In the genomic region with DNA sequence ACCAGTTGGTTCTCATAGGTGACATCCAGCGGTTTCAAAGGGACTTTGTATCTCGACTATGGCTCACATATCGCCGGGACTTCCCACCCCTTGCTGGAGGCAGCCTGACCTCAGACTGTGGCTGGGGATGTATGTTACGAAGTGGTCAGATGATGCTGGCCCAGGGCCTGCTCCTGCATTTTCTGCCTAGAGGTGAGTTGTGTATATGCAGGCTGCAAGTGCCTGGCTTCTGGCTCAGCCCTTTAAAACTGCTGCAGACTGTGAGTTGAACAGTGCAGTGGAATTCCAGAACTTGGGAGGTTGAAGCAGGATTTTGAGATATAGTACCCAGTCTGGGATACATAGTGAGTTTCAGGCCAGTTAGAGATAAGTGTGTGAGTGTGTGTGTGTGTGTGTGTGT, we compare ENCODE assay signal across 12 mouse cellular contexts. TPM values are rescaled to one million over a fixed set of nuclear protein-coding genes. Genes with fewer than 3 reads are reported as not detected.
DNase-seq lines count a peak whose midpoint lies in the region; ATAC-seq and TF ChIP-seq lines count a peak whose summit lies in the region.
"Had no signal": no experiment of that assay in that cellular context is flagged by ENCODE, and none has a peak within 500 bp of the region (broad histone marks: within the 10 kb centered on the region; RNA-seq: fewer than 3 reads in every experiment).

No protein-coding gene starts in this region.

- WGBS in heart, embryonic 13.5 days, result 77% methylated on average over 5 of the region's 5 CpGs
- 92% methylated on average over 5 of the region's 5 CpGs for WGBS in midbrain, embryonic 12.5 days
- WGBS in midbrain, embryonic 11.5 days, result 94% methylated on average over 5 of the region's 5 CpGs
- WGBS in limb, embryonic 12.5 days, result 89% methylated on average over 5 of the region's 5 CpGs
- WGBS in stomach, postnatal 0 days, result 86% methylated on average over 5 of the region's 5 CpGs

- TF ChIP-seq CTCF in stomach, postnatal 0 days (IDR thresholded peaks at IDR 0.05; ENCODE audit: low read depth), result no peak

- intact Hi-C loops in heart, postnatal 10 days (cut with DNase I), result no loop called here

- H3K4me3 ChIP-seq in heart, embryonic 13.5 days, result peak overlapping the region; percentile 79
- peak overlapping the region; percentile 71; the same call in 1 of the 2 replicates for H3K4me3 ChIP-seq in midbrain, embryonic 12.5 days
- H3K4me3 ChIP-seq in midbrain, embryonic 11.5 days (ENCODE audit: low read depth, low read length), result no peak overlapping the region
- H3K4me3 ChIP-seq in limb, embryonic 12.5 days (replicated peaks), result no peak overlapping the region
- H3K4me3 ChIP-seq in stomach, postnatal 0 days (ENCODE audit: low read depth, low read length), result no peak overlapping the region

- no peak for DNase-seq in heart, postnatal 10 days
- no peak for DNase-seq in midbrain, embryonic 11.5 days (ENCODE audit: low spot score, missing footprints)
- no peak for DNase-seq in stomach, postnatal 0 days (ENCODE audit: low spot score)
- no peak for DNase-seq in layer of hippocampus, adult 11-12 months (ENCODE audit: low spot score)
- DNase-seq: gastrocnemius, postnatal 25 days had no signal

- H3K4me1 ChIP-seq in heart, embryonic 13.5 days, result peaks cover 31% of the 10 kb centered on the region
- peaks cover 19% of the 10 kb centered on the region for H3K4me1 ChIP-seq in midbrain, embryonic 12.5 days
- peaks cover 16% of the 10 kb centered on the region for H3K4me1 ChIP-seq in midbrain, embryonic 11.5 days (ENCODE audit: control insufficient read depth, insufficient read depth, low read length)
- peaks cover 20% of the 10 kb centered on the region for H3K4me1 ChIP-seq in limb, embryonic 12.5 days (replicated peaks)
- H3K4me1 ChIP-seq in stomach, postnatal 0 days (replicated peaks; ENCODE audit: control insufficient read depth, insufficient read depth), result peaks cover 4% of the 10 kb centered on the region; the same call in 1 of the 2 replicates

- H3K9me3 ChIP-seq in heart, embryonic 13.5 days, result no peaks in the 10 kb centered on the region
- H3K9me3 ChIP-seq in midbrain, embryonic 12.5 days, result no peaks in the 10 kb centered on the region
- H3K9me3 ChIP-seq in midbrain, embryonic 11.5 days (ENCODE audit: control insufficient read depth, low read length), result no peaks in the 10 kb centered on the region
- H3K9me3 ChIP-seq in limb, embryonic 12.5 days, result no peaks in the 10 kb centered on the region
- no peaks in the 10 kb centered on the region for H3K9me3 ChIP-seq in stomach, postnatal 0 days (ENCODE audit: control insufficient read depth, low read length)
- H3K9me3 ChIP-seq: embryonic facial prominence, embryonic 12.5 days; lung, embryonic 15.5 days had no signal

- ATAC-seq in heart, embryonic 13.5 days (ENCODE audit: extremely low read depth, insufficient number of reproducible peaks, low FRiP score, low TSS enrichment), result no peak
- no peak for ATAC-seq in midbrain, embryonic 12.5 days (ENCODE audit: low FRiP score, low read depth)
- no peak for ATAC-seq in midbrain, embryonic 11.5 days (ENCODE audit: low FRiP score)
- ATAC-seq in limb, embryonic 12.5 days (ENCODE audit: insufficient number of reproducible peaks, insufficient read depth, low FRiP score, low TSS enrichment, low read depth), result no peak
- ATAC-seq in stomach, postnatal 0 days (ENCODE audit: low FRiP score, low TSS enrichment), result no peak
- no peak for ATAC-seq in granulocyte monocyte progenitor cell, adult 5-6 weeks (replicated peaks; ENCODE audit: poor library complexity, severe bottlenecking)

- no peaks in the 10 kb centered on the region for H3K27me3 ChIP-seq in heart, embryonic 13.5 days (replicated peaks)
- no peaks in the 10 kb centered on the region for H3K27me3 ChIP-seq in midbrain, embryonic 12.5 days
- H3K27me3 ChIP-seq in midbrain, embryonic 11.5 days (ENCODE audit: control insufficient read depth, insufficient read depth, low read length), result no peaks in the 10 kb centered on the region
- H3K27me3 ChIP-seq in limb, embryonic 12.5 days, result no peaks in the 10 kb centered on the region
- no peaks in the 10 kb centered on the region for H3K27me3 ChIP-seq in stomach, postnatal 0 days (ENCODE audit: control insufficient read depth, insufficient read depth, low read length)
- H3K27me3 ChIP-seq: CH12.LX; embryonic facial prominence, embryonic 12.5 days; lung, embryonic 15.5 days had no signal

- H3K36me3 ChIP-seq in heart, embryonic 13.5 days, result peaks cover 52% of the 10 kb centered on the region
- H3K36me3 ChIP-seq in midbrain, embryonic 12.5 days, result peaks cover 47% of the 10 kb centered on the region
- peaks cover 15% of the 10 kb centered on the region for H3K36me3 ChIP-seq in midbrain, embryonic 11.5 days (ENCODE audit: control insufficient read depth, insufficient read depth, low read length)
- H3K36me3 ChIP-seq in limb, embryonic 12.5 days, result peaks cover 51% of the 10 kb centered on the region
- peaks cover 29% of the 10 kb centered on the region for H3K36me3 ChIP-seq in stomach, postnatal 0 days (ENCODE audit: control insufficient read depth, insufficient read depth, low read length)

- H3K4me2 ChIP-seq in heart, embryonic 13.5 days, result peak overlapping the region; percentile 84
- 0 out of 2 replicates have a peak overlapping the region, but pooled peaks have one; percentile 75 for H3K4me2 ChIP-seq in midbrain, embryonic 12.5 days (replicated peaks)
- no peak overlapping the region for H3K4me2 ChIP-seq in midbrain, embryonic 11.5 days
- 0 out of 2 replicates have a peak overlapping the region, but pooled peaks have one; percentile 78 for H3K4me2 ChIP-seq in limb, embryonic 12.5 days
- H3K4me2 ChIP-seq in stomach, postnatal 0 days (replicated peaks; ENCODE audit: low read depth), result peak overlapping the region; percentile 77; the same call in 1 of the 2 replicates

- H3K9ac ChIP-seq in heart, embryonic 13.5 days, result peak overlapping the region; percentile 91
- no peak overlapping the region for H3K9ac ChIP-seq in midbrain, embryonic 12.5 days (replicated peaks)
- H3K9ac ChIP-seq in midbrain, embryonic 11.5 days (ENCODE audit: low read length), result no peak overlapping the region
- H3K9ac ChIP-seq in limb, embryonic 12.5 days (replicated peaks), result no peak overlapping the region
- H3K9ac ChIP-seq in stomach, postnatal 0 days (ENCODE audit: low read length), result no peak overlapping the region
- H3K9ac ChIP-seq: lung, embryonic 15.5 days had no signal

- H3K27ac ChIP-seq in heart, embryonic 13.5 days (replicated peaks), result no peak overlapping the region
- no peak overlapping the region for H3K27ac ChIP-seq in midbrain, embryonic 12.5 days (replicated peaks)
- H3K27ac ChIP-seq in midbrain, embryonic 11.5 days (ENCODE audit: low read depth, low read length), result no peak overlapping the region
- H3K27ac ChIP-seq in limb, embryonic 12.5 days, result no peak overlapping the region
- no peak overlapping the region for H3K27ac ChIP-seq in stomach, postnatal 0 days (replicated peaks)
- H3K27ac ChIP-seq: embryonic facial prominence, embryonic 12.5 days; lung, embryonic 15.5 days had no signal

- no peak for TF ChIP-seq EP300 in stomach, postnatal 0 days (optimal IDR thresholded peaks at IDR 0.05)

RNA-seq across cellular contexts. Expression of a gene that starts 1.8 kb away (rescaled TPM):
- polyA plus RNA-seq in heart, embryonic 13.5 days (2015; fragmentation: Nextera tagmentation; extraction: Ambion mirVana), result 41.6 and 51.4 TPM in 2 replicates
- total RNA-seq in heart, postnatal 10 days (2021), result 10 to 100 TPM; 67.6 to 69.6 TPM
- 50.3 and 52.3 TPM in 2 replicates for polyA plus RNA-seq in midbrain, embryonic 12.5 days (2016; fragmentation: Nextera tagmentation; extraction: Ambion mirVana)
- polyA plus RNA-seq in midbrain, embryonic 11.5 days (2014; fragmentation: Nextera tagmentation; extraction: Ambion mirVana), result 37.2 and 45.8 TPM in 2 replicates
- polyA plus RNA-seq in limb, embryonic 12.5 days (2016; fragmentation: Nextera tagmentation; extraction: Ambion mirVana), result 29.8 and 34.9 TPM in 2 replicates
- 38.6 and 41.7 TPM in 2 replicates for polyA plus RNA-seq in stomach, postnatal 0 days (2015; fragmentation: Nextera tagmentation; extraction: Ambion mirVana)
- 6.4 and 8.9 TPM in 2 replicates for total RNA-seq in granulocyte monocyte progenitor cell, adult 5-6 weeks (2014; fragmentation: Nextera tagmentation)
- total RNA-seq in granulocyte monocyte progenitor cell, adult 5-6 weeks (2017), result 5.5 and 5.9 TPM in 2 replicates

RNA-seq across cellular contexts. Expression of a gene that starts 18.6 kb away (rescaled TPM):
- polyA plus RNA-seq in heart, embryonic 13.5 days (2015; fragmentation: Nextera tagmentation; extraction: Ambion mirVana), result 0.07 and 0.11 TPM in 2 replicates
- under 1 TPM; 0.41 to 0.50 TPM for total RNA-seq in heart, postnatal 10 days (2021)
- polyA plus RNA-seq in midbrain, embryonic 12.5 days (2016; fragmentation: Nextera tagmentation; extraction: Ambion mirVana), result 0.38 and 0.50 TPM in 2 replicates
- 0.19 and 0.21 TPM in 2 replicates for polyA plus RNA-seq in midbrain, embryonic 11.5 days (2014; fragmentation: Nextera tagmentation; extraction: Ambion mirVana)
- 0.31 and 0.63 TPM in 2 replicates for polyA plus RNA-seq in limb, embryonic 12.5 days (2016; fragmentation: Nextera tagmentation; extraction: Ambion mirVana)
- polyA plus RNA-seq in stomach, postnatal 0 days (2015; fragmentation: Nextera tagmentation; extraction: Ambion mirVana), result 4.7 and 5.0 TPM in 2 replicates
- total RNA-seq in granulocyte monocyte progenitor cell, adult 5-6 weeks (2014; fragmentation: Nextera tagmentation), result not detected in 2 replicates
- total RNA-seq in granulocyte monocyte progenitor cell, adult 5-6 weeks (2017), result 0.21 and 0.56 TPM in 2 replicates
- total RNA-seq: CH12.LX had no signal

RNA-seq across cellular contexts. Expression of a gene that starts 20.9 kb away (rescaled TPM):
- 12.7 and 13.2 TPM in 2 replicates for polyA plus RNA-seq in heart, embryonic 13.5 days (2015; fragmentation: Nextera tagmentation; extraction: Ambion mirVana)
- total RNA-seq in heart, postnatal 10 days (2021), result 10 to 100 TPM; 18.9 to 19.7 TPM
- 18.4 and 21.1 TPM in 2 replicates for polyA plus RNA-seq in midbrain, embryonic 12.5 days (2016; fragmentation: Nextera tagmentation; extraction: Ambion mirVana)
- 13.2 and 16.3 TPM in 2 replicates for polyA plus RNA-seq in midbrain, embryonic 11.5 days (2014; fragmentation: Nextera tagmentation; extraction: Ambion mirVana)
- 18.1 and 22.2 TPM in 2 replicates for polyA plus RNA-seq in limb, embryonic 12.5 days (2016; fragmentation: Nextera tagmentation; extraction: Ambion mirVana)
- polyA plus RNA-seq in stomach, postnatal 0 days (2015; fragmentation: Nextera tagmentation; extraction: Ambion mirVana), result 6.7 and 7.9 TPM in 2 replicates
- 50.9 and 56.3 TPM in 2 replicates for total RNA-seq in granulocyte monocyte progenitor cell, adult 5-6 weeks (2014; fragmentation: Nextera tagmentation)
- 59.5 and 86.0 TPM in 2 replicates for total RNA-seq in granulocyte monocyte progenitor cell, adult 5-6 weeks (2017)

RNA-seq across cellular contexts. Expression of a gene that starts 24.3 kb away (rescaled TPM):
- polyA plus RNA-seq in heart, embryonic 13.5 days (2015; fragmentation: Nextera tagmentation; extraction: Ambion mirVana), result 80.4 and 101 TPM in 2 replicates
- 10 to 100 TPM; 24.5 to 25.3 TPM for total RNA-seq in heart, postnatal 10 days (2021)
- 63.6 and 72.1 TPM in 2 replicates for polyA plus RNA-seq in midbrain, embryonic 12.5 days (2016; fragmentation: Nextera tagmentation; extraction: Ambion mirVana)
- 70.6 and 71.9 TPM in 2 replicates for polyA plus RNA-seq in midbrain, embryonic 11.5 days (2014; fragmentation: Nextera tagmentation; extraction: Ambion mirVana)
- 46.1 and 46.9 TPM in 2 replicates for polyA plus RNA-seq in limb, embryonic 12.5 days (2016; fragmentation: Nextera tagmentation; extraction: Ambion mirVana)
- 23.1 and 28.0 TPM in 2 replicates for polyA plus RNA-seq in stomach, postnatal 0 days (2015; fragmentation: Nextera tagmentation; extraction: Ambion mirVana)
- 11.0 and 12.9 TPM in 2 replicates for total RNA-seq in granulocyte monocyte progenitor cell, adult 5-6 weeks (2014; fragmentation: Nextera tagmentation)
- 15.4 and 16.7 TPM in 2 replicates for total RNA-seq in granulocyte monocyte progenitor cell, adult 5-6 weeks (2017)

RNA-seq across cellular contexts. Expression of a gene that starts 27.7 kb away (rescaled TPM):
- polyA plus RNA-seq in heart, embryonic 13.5 days (2015; fragmentation: Nextera tagmentation; extraction: Ambion mirVana), result 51.1 and 52.7 TPM in 2 replicates
- 10 to 100 TPM; 38.5 to 39.5 TPM for total RNA-seq in heart, postnatal 10 days (2021)
- 52.3 and 52.6 TPM in 2 replicates for polyA plus RNA-seq in midbrain, embryonic 12.5 days (2016; fragmentation: Nextera tagmentation; extraction: Ambion mirVana)
- polyA plus RNA-seq in midbrain, embryonic 11.5 days (2014; fragmentation: Nextera tagmentation; extraction: Ambion mirVana), result 20.0 and 26.3 TPM in 2 replicates
- polyA plus RNA-seq in limb, embryonic 12.5 days (2016; fragmentation: Nextera tagmentation; extraction: Ambion mirVana), result 64.7 and 65.2 TPM in 2 replicates
- polyA plus RNA-seq in stomach, postnatal 0 days (2015; fragmentation: Nextera tagmentation; extraction: Ambion mirVana), result 37.2 and 40.8 TPM in 2 replicates
- 28.8 TPM in 2 replicates for total RNA-seq in granulocyte monocyte progenitor cell, adult 5-6 weeks (2014; fragmentation: Nextera tagmentation)
- 31.9 and 33.5 TPM in 2 replicates for total RNA-seq in granulocyte monocyte progenitor cell, adult 5-6 weeks (2017)

Comparison
In these comparisons a context has a peak if more than half of its experiments do, and no peak if none do; other contexts are left out.
1. H3K4me3 ChIP-seq: peak in heart, embryonic 13.5 days (single experiment) and midbrain, embryonic 12.5 days (single experiment); none in midbrain, embryonic 11.5 days (single experiment), limb, embryonic 12.5 days (single experiment) and stomach, postnatal 0 days (single experiment).